Mouse (Mus musculus) heart, embryonic 14.5 days (tissue): ENCODE results near the gene Alg9. TPM values are rescaled to one million over a fixed set of nuclear protein-coding genes. Genes with fewer than 3 reads are reported as not detected.

ENCODE experiments used
- ATAC-seq: fragments of 200-750 bp; cut with Nextera tagmentation; 2 replicates; pipeline ENCODE4 v1.8.0; 2017; ENCODE audit warnings: low read depth, moderate TSS enrichment; ENCODE audit not compliant: insufficient number of reproducible peaks, insufficient read depth, low FRiP score
- H3K27ac ChIP-seq, 2 experiments: fragments of 200-500 bp in 1 of 2; fragments of 300-500 bp in 1 of 2; sonication (generic) in 1 of 2; replicated peaks in 1 of 2; 2 replicates each; pipeline ENCODE4 v1.5.1; 2012 to 2014; ENCODE audit warnings: low read depth in 2 of 2, low read length in 2 of 2, control low read depth in 1 of 2, mild to moderate bottlenecking in 1 of 2, mixed read lengths in 1 of 2; ENCODE audit not compliant: control insufficient read depth in 1 of 2, insufficient read depth in 1 of 2
- H3K27me3 ChIP-seq: fragments of 300-500 bp; sonication (generic); 2 replicates; pipeline ENCODE4 v1.6.1; 2014; ENCODE audit warnings: mild to moderate bottlenecking, low read length, control low read depth; ENCODE audit not compliant: control insufficient read depth, insufficient read depth
- H3K36me3 ChIP-seq: fragments of 300-500 bp; sonication (generic); 2 replicates; pipeline ENCODE4 v1.6.1; 2014; ENCODE audit warnings: mild to moderate bottlenecking, control low read depth, low read length, mixed read lengths; ENCODE audit not compliant: control insufficient read depth, insufficient read depth
- H3K4me1 ChIP-seq, 2 experiments: fragments of 200-500 bp in 1 of 2; fragments of 300-500 bp in 1 of 2; sonication (generic) in 1 of 2; 2 replicates each; pipeline ENCODE4 v1.6.1; 2012 to 2014; ENCODE audit warnings: low read length in 2 of 2, control low read depth in 1 of 2, mixed read lengths in 1 of 2; ENCODE audit not compliant: control insufficient read depth in 2 of 2, insufficient read depth in 2 of 2
- H3K4me2 ChIP-seq: fragments of 300-500 bp; sonication (generic); 2 replicates; pipeline ENCODE4 v1.6.1; 2014; ENCODE audit warnings: mild to moderate bottlenecking, low read length
- H3K4me3 ChIP-seq, 2 experiments: fragments of 200-500 bp in 1 of 2; fragments of 300-500 bp in 1 of 2; sonication (generic) in 1 of 2; 2 replicates each; pipeline ENCODE4 v1.5.1; 2012 to 2014; ENCODE audit warnings: low read length in 2 of 2, mild to moderate bottlenecking in 2 of 2, control low read depth in 1 of 2, low read depth in 1 of 2, moderate library complexity in 1 of 2; ENCODE audit not compliant: control insufficient read depth in 1 of 2, insufficient read depth in 1 of 2
- H3K9ac ChIP-seq: fragments of 300-500 bp; sonication (generic); 2 replicates; pipeline ENCODE4 v1.6.1; 2014; ENCODE audit warnings: mild to moderate bottlenecking, low read length
- H3K9me3 ChIP-seq: fragments of 300-500 bp; sonication (generic); 2 replicates; pipeline ENCODE4 v1.6.1; 2016; ENCODE audit warnings: low read length, control low read depth; ENCODE audit not compliant: control insufficient read depth
- WGBS: fragments of 180-500 bp; shearing (Covaris S2); extraction: QIAGEN DNeasy Blood & Tissue Kit; methylation state at CpG from one replicate; pipeline ENCODE4 v1.1.7; 2014; 5-methylcytosine and 5-hydroxymethylcytosine counted together
- polyA plus RNA-seq: library from polyadenylated mRNA; unstranded; fragments of >200 nt; fragmentation: Nextera tagmentation; extraction: Ambion mirVana; gene quantifications from 2 replicates; pipeline ENCODE4 v1.2.1, GENCODE M21; 2014

The Alg9 gene
- polyA plus RNA-seq, 1 experiment from 2014 or later: 31.5 TPM

DNA sequence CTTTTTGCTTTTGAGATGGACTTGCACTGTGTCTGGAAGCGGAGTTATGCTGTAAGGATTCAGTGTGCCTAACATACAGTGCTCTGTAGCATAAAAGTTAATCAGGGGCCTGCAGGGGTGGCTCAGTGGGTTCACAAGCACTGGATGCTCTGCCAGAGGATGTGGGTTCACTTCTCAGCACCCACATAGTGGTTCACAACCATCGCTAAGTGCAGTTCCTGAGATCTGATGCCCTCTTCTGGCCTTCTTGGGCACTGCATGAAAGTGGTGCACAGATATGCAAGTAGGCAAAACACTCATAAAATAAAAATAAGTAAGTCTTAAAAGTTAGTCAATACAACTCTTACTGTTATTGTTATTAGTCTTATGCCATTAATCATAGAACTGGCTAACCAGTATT, 7.3 kb downstream of the Alg9 start:
- no peak overlapping the region for H3K27ac ChIP-seq
- H3K9me3 ChIP-seq: no peaks in the 10 kb centered on the region
- ATAC-seq: no peak
- no peaks in the 10 kb centered on the region for H3K27me3 ChIP-seq
- 77% methylated on average over 2 of the region's 2 CpGs for WGBS
- H3K4me2 ChIP-seq: no peak overlapping the region
- H3K4me3 ChIP-seq: no peak overlapping the region
- no peak overlapping the region for H3K9ac ChIP-seq
- peaks cover 84% of the 10 kb centered on the region for H3K36me3 ChIP-seq
- H3K4me1 ChIP-seq: no peaks in the 10 kb centered on the region

DNA sequence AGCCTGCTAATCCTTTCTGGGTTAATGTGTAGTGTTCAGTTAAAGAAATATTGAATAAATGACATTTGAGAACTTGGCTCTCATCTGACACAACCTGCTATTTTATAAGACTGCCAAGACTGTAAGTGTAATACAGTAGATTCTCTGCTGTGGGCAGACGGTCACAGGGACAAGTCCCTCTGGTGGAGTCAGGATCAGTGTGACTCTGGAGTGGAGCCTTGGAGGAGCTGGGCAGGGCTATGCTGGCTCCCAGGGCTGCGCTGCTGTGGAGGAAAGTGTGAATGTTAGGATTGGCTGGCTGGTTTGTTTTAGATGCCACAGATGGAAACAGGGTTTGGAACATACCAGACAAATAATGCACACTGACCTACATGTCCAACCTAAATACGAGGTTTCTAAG, 20.4 kb downstream of the Alg9 start:
- no peak for ATAC-seq
- Histone ChIP-seq H3K27me3 (no peaks in the 10 kb centered on the region), H3K4me3 (no peak overlapping the region), H3K9ac (no peak overlapping the region), H3K27ac (no peak overlapping the region), H3K4me2 (no peak overlapping the region), H3K9me3 (no peaks in the 10 kb centered on the region), H3K36me3 (peaks cover 54% of the 10 kb centered on the region), H3K4me1 (no peaks in the 10 kb centered on the region)
- 85% methylated on average over 3 of the region's 3 CpGs for WGBS

DNA sequence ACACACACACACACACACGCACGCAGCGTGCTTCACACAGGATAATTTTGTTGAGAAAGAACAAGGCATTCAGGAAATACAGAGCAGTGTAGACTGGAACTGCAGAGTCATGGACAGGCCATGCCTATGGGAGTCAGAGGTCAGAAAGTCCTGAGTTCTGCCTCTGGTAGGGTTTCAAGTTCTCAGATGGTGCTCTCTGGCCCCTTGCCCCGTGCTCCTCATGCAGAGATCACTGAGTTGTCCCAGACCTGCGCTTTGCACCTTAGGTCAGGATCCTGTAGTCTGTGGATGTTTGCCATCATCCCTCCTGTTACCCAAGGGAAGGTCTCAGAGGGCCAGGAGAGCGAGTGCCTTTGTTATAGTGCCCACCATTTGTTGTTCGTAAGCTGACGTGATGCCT, 22.0 kb downstream of the Alg9 start:
- H3K27ac ChIP-seq: no peak overlapping the region
- H3K9ac ChIP-seq: no peak overlapping the region
- no peaks in the 10 kb centered on the region for H3K9me3 ChIP-seq
- peaks cover 53% of the 10 kb centered on the region for H3K36me3 ChIP-seq
- ATAC-seq: no peak
- H3K4me2 ChIP-seq: no peak overlapping the region
- H3K27me3 ChIP-seq: no peaks in the 10 kb centered on the region
- no peak overlapping the region for H3K4me3 ChIP-seq
- no peaks in the 10 kb centered on the region for H3K4me1 ChIP-seq
- 90% methylated on average over 8 of the region's 8 CpGs for WGBS

DNA sequence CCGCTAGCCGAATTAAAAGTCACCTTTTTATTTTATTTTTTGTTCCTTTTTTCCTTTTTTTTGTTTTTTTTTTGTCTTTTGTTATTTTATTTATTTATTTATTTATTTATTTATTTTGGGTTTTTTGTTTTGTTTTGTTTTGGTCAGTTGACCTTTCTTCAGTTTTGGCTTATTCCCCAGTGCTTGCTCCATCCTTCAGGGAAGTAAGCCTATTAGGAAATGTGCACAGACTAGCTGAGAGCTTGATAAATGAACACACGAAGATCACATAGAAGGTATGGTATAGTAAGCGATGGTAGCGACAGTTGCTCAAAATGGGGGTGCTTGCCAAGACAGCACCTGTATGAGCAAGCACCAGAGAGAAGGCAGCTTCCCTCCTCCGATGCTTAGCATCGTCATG, 22.8 kb downstream of the Alg9 start:
- Histone ChIP-seq H3K4me1 (no peaks in the 10 kb centered on the region), H3K4me3 (no peak overlapping the region), H3K27me3 (no peaks in the 10 kb centered on the region), H3K9ac (no peak overlapping the region), H3K4me2 (no peak overlapping the region), H3K9me3 (no peaks in the 10 kb centered on the region), H3K36me3 (peaks cover 53% of the 10 kb centered on the region), H3K27ac (no peak overlapping the region)
- no peak for ATAC-seq
- 92% methylated on average over 7 of the region's 7 CpGs for WGBS

DNA sequence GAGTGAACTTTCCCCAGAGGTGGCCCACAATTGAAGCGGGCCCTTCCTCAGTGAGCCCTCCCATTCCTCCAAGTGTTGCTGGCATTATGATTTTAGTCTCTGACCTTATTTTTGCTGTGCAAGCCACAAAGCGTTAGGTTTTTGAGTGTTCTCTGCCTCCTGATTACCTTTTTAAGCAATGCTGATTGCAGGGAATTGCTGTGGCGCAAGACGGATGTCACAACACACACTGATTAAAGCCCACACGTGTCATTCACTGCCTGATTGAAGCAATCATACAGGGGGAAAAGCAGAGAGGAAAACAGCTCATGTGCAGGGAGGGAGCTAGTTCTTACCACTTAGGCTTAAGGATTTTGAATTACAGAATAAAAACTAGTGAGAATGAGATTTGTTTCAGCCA, 23.5 kb downstream of the Alg9 start:
- 82% methylated on average over 5 of the region's 5 CpGs for WGBS
- Histone ChIP-seq H3K4me2 (no peak overlapping the region), H3K36me3 (peaks cover 58% of the 10 kb centered on the region), H3K9ac (no peak overlapping the region), H3K27me3 (no peaks in the 10 kb centered on the region), H3K27ac (no peak overlapping the region), H3K9me3 (no peaks in the 10 kb centered on the region), H3K4me3 (no peak overlapping the region), H3K4me1 (no peaks in the 10 kb centered on the region)
- ATAC-seq: no peak

DNA sequence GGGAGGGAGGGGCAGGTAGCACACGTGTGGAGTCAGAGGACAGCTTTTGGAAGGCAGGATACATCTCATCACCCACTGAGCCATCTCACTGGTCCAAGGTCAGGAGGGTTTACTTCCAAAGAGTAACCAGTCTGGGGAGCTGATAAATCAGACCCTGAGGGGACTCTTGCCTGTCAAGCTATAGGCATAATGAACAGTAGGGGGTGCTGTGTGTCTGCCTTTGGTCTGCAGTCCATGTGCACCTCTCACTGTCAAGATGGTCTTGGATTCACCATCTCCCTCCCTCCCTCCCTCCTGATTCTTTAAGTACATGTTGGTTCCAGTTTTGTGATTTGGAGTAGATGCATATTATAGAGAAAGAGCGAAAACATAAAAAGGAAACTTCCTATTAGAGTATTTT, 26.2 kb downstream of the Alg9 start:
- no peak overlapping the region for H3K4me3 ChIP-seq
- H3K4me2 ChIP-seq: no peak overlapping the region
- H3K36me3 ChIP-seq: peaks cover 77% of the 10 kb centered on the region
- no peak overlapping the region for H3K27ac ChIP-seq
- H3K9me3 ChIP-seq: no peaks in the 10 kb centered on the region
- ATAC-seq: no peak
- H3K4me1 ChIP-seq: no peaks in the 10 kb centered on the region
- WGBS: 62% methylated on average over 2 of the region's 2 CpGs
- no peaks in the 10 kb centered on the region for H3K27me3 ChIP-seq
- H3K9ac ChIP-seq: no peak overlapping the region

DNA sequence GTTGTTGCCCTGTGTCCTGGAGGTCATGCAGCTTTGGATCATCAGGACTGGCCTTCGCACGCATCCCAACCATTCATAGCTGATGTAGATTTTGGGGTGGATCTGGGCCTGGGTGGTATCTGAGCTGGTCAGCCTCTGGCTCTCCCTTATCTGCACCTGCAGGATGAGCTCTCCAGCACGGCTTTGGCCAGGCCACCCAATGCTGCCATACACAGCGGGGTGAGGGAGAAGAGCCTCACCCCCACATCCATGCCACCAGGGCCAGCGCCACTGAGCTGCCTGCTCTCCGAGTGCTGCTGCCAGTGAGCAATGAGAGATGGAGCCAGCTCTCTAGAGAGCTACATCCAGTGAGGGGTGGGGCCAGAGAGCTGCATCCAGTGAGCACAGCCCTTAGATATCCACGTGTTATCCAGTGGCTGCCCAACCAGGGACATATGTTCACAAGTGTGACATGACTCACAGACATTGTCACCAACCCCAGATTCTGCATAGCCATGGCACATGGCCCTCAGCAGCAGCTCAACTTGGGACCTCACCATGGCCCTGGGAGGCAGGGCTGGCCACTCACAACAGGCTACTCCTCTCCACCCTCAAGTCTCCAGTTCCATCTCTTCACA, 28.3 kb downstream of the Alg9 start:
- no peak overlapping the region for H3K9ac ChIP-seq
- 81% methylated on average over 7 of the region's 7 CpGs for WGBS
- peaks cover 88% of the 10 kb centered on the region for H3K36me3 ChIP-seq
- H3K9me3 ChIP-seq: no peaks in the 10 kb centered on the region
- H3K27me3 ChIP-seq: no peaks in the 10 kb centered on the region
- H3K4me1 ChIP-seq: no peaks in the 10 kb centered on the region
- no peak overlapping the region for H3K4me2 ChIP-seq
- H3K4me3 ChIP-seq: no peak overlapping the region
- no peak overlapping the region for H3K27ac ChIP-seq
- ATAC-seq: no peak

DNA sequence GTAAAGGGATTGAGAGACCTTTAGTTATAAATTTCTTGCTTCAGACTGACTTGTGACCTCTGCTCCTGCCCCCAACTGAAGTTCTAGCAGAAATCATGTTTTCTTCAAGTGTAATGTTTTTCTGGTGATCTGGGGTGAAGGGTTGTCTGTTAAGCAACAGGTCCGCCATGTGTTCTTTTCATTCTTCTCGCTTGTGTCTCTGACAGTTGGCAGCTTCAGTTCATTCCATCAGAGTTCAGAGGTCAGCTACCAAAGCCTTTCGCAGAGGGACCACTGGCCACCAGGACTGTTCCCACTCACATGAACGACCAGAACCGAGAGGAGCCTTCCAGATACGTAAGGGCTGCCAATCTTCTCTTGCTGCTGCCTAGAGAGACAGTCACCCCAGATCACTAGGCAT, 33.7 kb downstream of the Alg9 start:
- 83% methylated on average over 6 of the region's 6 CpGs for WGBS
- ATAC-seq: no peak

More for the DNA sequence above, 33.7 kb downstream of the Alg9 start:
- Histone ChIP-seq H3K27ac (no peak overlapping the region), H3K4me3 (no peak overlapping the region), H3K4me1 (peaks cover 3 to 5% of the 10 kb centered on the region in 2 experiments; a peak in 3 of 4 replicates), H3K9ac (no peak overlapping the region), H3K27me3 (no peaks in the 10 kb centered on the region), H3K36me3 (peaks cover 82% of the 10 kb centered on the region), H3K4me2 (no peak overlapping the region), H3K9me3 (no peaks in the 10 kb centered on the region)
